Mouse (Mus musculus) liver, embryonic 14.5 days (tissue): ENCODE results near the gene Tnik. TPM values are rescaled to one million over a fixed set of nuclear protein-coding genes. Genes with fewer than 3 reads are reported as not detected.

ENCODE experiments used
- ATAC-seq: fragments of 200-750 bp; cut with Nextera tagmentation; 2 replicates; pipeline ENCODE4 v1.8.0; 2017; ENCODE audit warnings: moderate number of reproducible peaks, mild to moderate bottlenecking, moderate library complexity; ENCODE audit not compliant: insufficient read depth
- DNase-seq, 3 experiments: peaks; one replicate each; pipeline ENCODE4 v3.0.0-alpha.2; 2012 to 2013; ENCODE audit warnings: low read depth in 3 of 3, low spot score in 3 of 3
- H3K27ac ChIP-seq: fragments of 300-500 bp; sonication (generic); 2 replicates; pipeline ENCODE4 v1.5.1; 2014; ENCODE audit warnings: moderate library complexity, mild to moderate bottlenecking, control low read depth, inconsistent platforms
- H3K27me3 ChIP-seq: fragments of 300-500 bp; sonication (generic); 2 replicates; pipeline ENCODE4 v1.6.1; 2014; ENCODE audit warnings: mild to moderate bottlenecking, low read length, moderate library complexity; ENCODE audit not compliant: control insufficient read depth, insufficient read depth
- H3K36me3 ChIP-seq: fragments of 300-500 bp; sonication (generic); replicated peaks from 2 replicates; pipeline ENCODE4 v1.6.1; 2014; ENCODE audit warnings: low read depth; ENCODE audit not compliant: control insufficient read depth, insufficient read depth
- H3K4me1 ChIP-seq, 2 experiments: fragments of 200-500 bp in 1 of 2; fragments of 300-500 bp in 1 of 2; sonication (generic) in 1 of 2; replicated peaks; 2 replicates each; pipeline ENCODE4 v1.6.1; 2012 to 2014; ENCODE audit warnings: antibody characterized with exemption in 1 of 2, inconsistent platforms in 1 of 2, low read length in 1 of 2; ENCODE audit not compliant: control insufficient read depth in 2 of 2, insufficient read depth in 2 of 2
- H3K4me2 ChIP-seq: fragments of 300-500 bp; sonication (generic); 2 replicates; pipeline ENCODE4 v1.6.1; 2014; ENCODE audit warnings: low read depth, mild to moderate bottlenecking, control low read depth, moderate library complexity
- H3K4me3 ChIP-seq, 2 experiments: fragments of 200-500 bp in 1 of 2; fragments of 300-500 bp in 1 of 2; sonication (generic) in 1 of 2; 2 replicates each; pipeline ENCODE4 v1.5.1; 2012 to 2014; ENCODE audit warnings: low read depth in 2 of 2, low read length in 2 of 2, mild to moderate bottlenecking in 2 of 2, control low read depth in 1 of 2, inconsistent platforms in 1 of 2, moderate library complexity in 1 of 2; ENCODE audit not compliant: insufficient read depth in 1 of 2
- H3K9ac ChIP-seq: fragments of 300-500 bp; sonication (generic); replicated peaks from 2 replicates; pipeline ENCODE4 v1.6.1; 2014; ENCODE audit warnings: mild to moderate bottlenecking, control low read depth, moderate library complexity
- H3K9me3 ChIP-seq: fragments of 300-500 bp; sonication (generic); 2 replicates; pipeline ENCODE4 v1.6.1; 2016; ENCODE audit warnings: low read length, mixed read lengths; ENCODE audit not compliant: control insufficient read depth
- CTCF ChIP-seq: IDR thresholded peaks from 2 replicates; pipeline ENCODE4 v1.5.1; 2016; ENCODE audit warnings: antibody characterized with exemption, low read depth, control low read depth
- EP300 ChIP-seq: IDR thresholded peaks from 2 replicates; pipeline ENCODE4 v1.6.1; 2016; ENCODE audit warnings: antibody characterized with exemption, low read depth
- WGBS: fragments of 180-500 bp; shearing (Covaris S2); extraction: QIAGEN DNeasy Blood & Tissue Kit; methylation state at CpG from one replicate; pipeline ENCODE4 v1.1.7; 2014; ENCODE audit not compliant: insufficient replicate concordance; 5-methylcytosine and 5-hydroxymethylcytosine counted together
- polyA plus RNA-seq, 2 experiments: library from polyadenylated mRNA; depleted of rRNA in 1 of 2; stranded (reverse) in 1 of 2; unstranded in 1 of 2; fragments of >200 nt; fragmentation: Nextera tagmentation in 1 of 2; extraction: Ambion mirVana in 1 of 2; gene quantifications; 2 replicates each; pipeline versions ENCODE4 v1.2.1 to v1.2.3; 2012 to 2014

Tnik gene
- polyA plus RNA-seq, 2 experiments = 0.89 to 2.0 TPM

GRCm38 (mm10) chr3:28718521-28718920 is 455.5 kb downstream of the Tnik start:
- Histone ChIP-seq H3K27ac (no peak overlapping the region), H3K4me2 (no peak overlapping the region), H3K4me1 (peaks cover 0 to 9% of the 10 kb centered on the region in 2 experiments; a peak in 3 of 4 replicates), H3K9ac (no peak overlapping the region), H3K27me3 (no peaks in the 10 kb centered on the region), H3K36me3 (no peaks in the 10 kb centered on the region), H3K9me3 (no peaks in the 10 kb centered on the region), H3K4me3 (no peak overlapping the region)
- TF ChIP-seq EP300 (no peak), CTCF (no peak)
- ATAC-seq (no peak), DNase-seq (no peak)
- 67% methylated on average over 2 of the region's 2 CpGs for WGBS

DNA sequence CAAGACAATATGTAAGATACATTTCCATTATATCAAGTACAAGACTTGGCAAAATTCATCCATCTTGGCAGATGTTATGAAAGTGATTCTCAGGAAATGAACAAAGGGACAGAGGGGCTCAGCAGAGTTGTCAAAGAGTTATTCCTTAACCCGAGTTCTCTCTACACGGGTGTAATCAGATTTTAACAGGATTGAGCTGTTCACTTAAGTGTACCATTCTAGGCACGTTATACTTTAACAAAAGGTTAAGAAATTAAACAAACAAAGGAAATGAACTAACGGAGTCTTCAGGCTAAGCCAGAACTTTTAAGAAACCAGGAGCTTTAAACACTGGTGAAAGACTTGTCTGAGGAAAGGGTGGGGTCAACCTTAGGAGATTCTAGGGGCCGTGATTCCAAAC is 458.2 kb downstream of the Tnik start:
- Histone ChIP-seq H3K4me1 (peaks cover 0 to 15% of the 10 kb centered on the region in 2 experiments; a peak in 3 of 4 replicates), H3K4me3 (no peak overlapping the region), H3K4me2 (no peak overlapping the region), H3K36me3 (no peaks in the 10 kb centered on the region), H3K27ac (no peak overlapping the region), H3K27me3 (no peaks in the 10 kb centered on the region), H3K9ac (no peak overlapping the region), H3K9me3 (no peaks in the 10 kb centered on the region)
- DNase-seq (no peak), ATAC-seq (no peak)
- TF ChIP-seq EP300 (no peak), CTCF (no peak)
- 64% methylated on average over 5 of the region's 5 CpGs for WGBS

DNA sequence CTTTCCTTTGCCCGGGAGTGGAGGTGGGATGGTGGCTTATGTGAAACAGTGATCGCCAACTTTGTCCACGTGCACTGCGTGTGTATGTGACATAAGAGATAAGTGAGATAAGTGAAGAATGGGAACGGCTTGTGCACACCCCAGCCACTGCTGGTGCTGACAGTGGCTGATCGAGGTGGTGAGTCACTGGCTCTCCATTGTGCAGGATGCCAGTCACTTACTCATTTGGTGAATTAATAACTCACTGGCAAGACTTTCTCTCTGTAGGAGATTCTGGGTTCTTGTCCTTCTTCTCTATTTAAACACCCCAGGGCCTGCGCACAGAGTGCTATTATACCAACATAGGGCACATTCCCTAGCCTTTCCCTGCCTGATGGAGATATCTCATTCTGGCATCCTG is 458.8 kb downstream of the Tnik start:
- H3K4me2 ChIP-seq = no peak overlapping the region
- no peak for TF ChIP-seq CTCF
- TF ChIP-seq EP300 = no peak
- H3K9me3 ChIP-seq = no peaks in the 10 kb centered on the region
- no peak overlapping the region for H3K9ac ChIP-seq
- DNase-seq (no peak), ATAC-seq (0 out of 2 replicates have a peak, but pooled peaks have one; percentile 19)
- no peak overlapping the region for H3K27ac ChIP-seq
- 36% methylated on average over 7 of the region's 7 CpGs for WGBS
- no peaks in the 10 kb centered on the region for H3K36me3 ChIP-seq
- H3K27me3 ChIP-seq = no peaks in the 10 kb centered on the region
- H3K4me3 ChIP-seq = no peak overlapping the region
- peaks cover 0 to 15% of the 10 kb centered on the region in 2 experiments; a peak in 3 of 4 replicates for H3K4me1 ChIP-seq

DNA sequence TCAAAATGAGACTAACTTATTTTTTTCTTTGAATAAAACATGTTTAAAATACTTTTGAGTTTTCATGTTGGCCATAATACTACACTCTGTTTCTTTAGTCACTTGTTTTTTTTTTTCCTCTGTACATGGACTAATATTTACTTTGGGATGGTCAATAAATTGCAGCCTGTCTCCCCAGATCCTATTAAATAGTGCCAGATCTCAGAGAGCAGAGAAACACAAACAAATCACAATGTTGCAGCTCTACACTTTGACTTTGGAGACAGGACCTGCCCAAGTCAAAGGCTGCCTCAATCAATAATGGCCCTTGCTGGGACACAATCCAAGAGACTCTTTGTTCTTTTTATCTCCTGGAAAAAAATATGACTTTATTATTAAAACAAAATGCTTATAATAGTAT is 459.5 kb downstream of the Tnik start:
- DNase-seq (no peak), ATAC-seq (no peak; the same call in 1 of the 2 replicates)
- H3K36me3 ChIP-seq = no peaks in the 10 kb centered on the region
- H3K27me3 ChIP-seq = no peaks in the 10 kb centered on the region
- no peak overlapping the region for H3K9ac ChIP-seq
- H3K4me3 ChIP-seq = no peak overlapping the region
- H3K4me1 ChIP-seq = peaks cover 0 to 15% of the 10 kb centered on the region in 2 experiments; a peak in 3 of 4 replicates
- no peak overlapping the region for H3K4me2 ChIP-seq
- H3K27ac ChIP-seq = no peak overlapping the region
- TF ChIP-seq EP300 = no peak
- no peak for TF ChIP-seq CTCF
- no peaks in the 10 kb centered on the region for H3K9me3 ChIP-seq

DNA sequence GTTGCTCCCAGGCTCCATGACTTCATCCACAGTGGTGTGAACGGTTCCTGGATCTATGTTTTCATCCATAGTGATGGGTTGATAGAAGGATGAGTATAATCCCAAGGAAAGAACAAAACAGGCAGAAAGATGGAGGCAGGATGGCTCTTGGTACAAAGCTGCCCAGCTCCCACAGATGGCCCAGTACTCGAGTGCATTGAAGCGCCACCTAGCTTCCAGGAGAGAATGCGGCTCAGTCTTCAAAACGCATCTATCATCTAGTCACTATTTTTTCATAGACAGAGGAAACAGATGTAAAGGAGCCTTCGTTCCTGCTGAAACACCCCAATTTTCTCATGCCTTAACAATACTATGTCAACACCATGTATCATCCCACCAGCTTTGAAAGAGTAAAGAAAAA is 460.5 kb downstream of the Tnik start:
- ATAC-seq (no peak), DNase-seq (no peak)
- TF ChIP-seq EP300 (no peak), CTCF (peak; percentile 63)
- 47% methylated on average over 6 of the region's 6 CpGs for WGBS
- Histone ChIP-seq H3K36me3 (no peaks in the 10 kb centered on the region), H3K4me1 (peaks cover 0 to 15% of the 10 kb centered on the region in 2 experiments; a peak in 3 of 4 replicates), H3K27me3 (no peaks in the 10 kb centered on the region), H3K9me3 (no peaks in the 10 kb centered on the region), H3K27ac (no peak overlapping the region), H3K9ac (no peak overlapping the region), H3K4me2 (no peak overlapping the region), H3K4me3 (no peak overlapping the region)
